Mouse (Mus musculus): ENCODE results near the gene Cdc14b.

DNA sequence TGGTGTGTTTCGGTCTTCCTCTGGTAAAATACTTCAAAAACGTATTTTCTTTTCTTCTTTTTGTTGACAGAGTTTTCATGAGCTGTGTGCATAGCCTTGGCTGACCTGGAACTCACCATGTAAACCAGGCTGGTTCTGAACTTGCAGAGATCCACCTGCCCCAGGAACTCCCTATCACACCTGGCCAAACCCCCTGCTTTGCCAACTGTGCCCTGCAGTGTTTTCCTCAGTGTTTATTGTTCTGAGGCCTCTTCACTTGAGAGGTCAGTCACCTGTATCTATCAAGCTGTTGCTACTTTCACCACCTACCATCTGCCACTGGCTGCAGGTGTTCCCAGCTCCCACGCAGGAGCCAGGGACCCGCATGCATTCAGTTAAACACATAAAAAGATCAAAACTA, 48.4 kb downstream of the Cdc14b start:
- TF ChIP-seq POLR2A (IDR thresholded peaks at IDR 0.05; ENCODE audit: low read depth, low read length) (no peak), CTCF (IDR thresholded peaks at IDR 0.05; ENCODE audit: extremely low read depth, insufficient read length, insufficient replicate concordance, low read depth, low read length) (no peak)
